Mouse (Mus musculus) megakaryocyte, adult 5-6 weeks (primary cell): ENCODE results near the gene Pqlc3. TPM values are rescaled to one million over a fixed set of nuclear protein-coding genes. Genes with fewer than 3 reads are reported as not detected.
A peak's percentile ranks its signal among the peaks of the same experiment; 100 is the strongest.
"Not testable (repeated sequence)": the region's sequence is repeated elsewhere in the genome, so short reads cannot be mapped to it uniquely, and the experiment has no call there.

Experiments
- ATAC-seq: 2 replicates; pipeline ENCODE4 v1.8.0; 2016; ENCODE audit warnings: mild to moderate bottlenecking, inconsistent platforms; ENCODE audit not compliant: poor library complexity, severe bottlenecking
- total RNA-seq, 2 experiments: library from RNA; stranded (forward) in 1 of 2; stranded (reverse) in 1 of 2; fragments of 153-499, 151-499 nt in 1 of 2; fragments of 221-1000, 200-1000 nt in 1 of 2; gene quantifications; 2 replicates each; pipeline versions ENCODE4 v1.2.3 to v1.2.4; 2015 to 2017

The Pqlc3 gene
- 260 and 273 TPM in 2 replicates for total RNA-seq (2015)
- total RNA-seq (2017) = 130 and 134 TPM in 2 replicates

DNA sequence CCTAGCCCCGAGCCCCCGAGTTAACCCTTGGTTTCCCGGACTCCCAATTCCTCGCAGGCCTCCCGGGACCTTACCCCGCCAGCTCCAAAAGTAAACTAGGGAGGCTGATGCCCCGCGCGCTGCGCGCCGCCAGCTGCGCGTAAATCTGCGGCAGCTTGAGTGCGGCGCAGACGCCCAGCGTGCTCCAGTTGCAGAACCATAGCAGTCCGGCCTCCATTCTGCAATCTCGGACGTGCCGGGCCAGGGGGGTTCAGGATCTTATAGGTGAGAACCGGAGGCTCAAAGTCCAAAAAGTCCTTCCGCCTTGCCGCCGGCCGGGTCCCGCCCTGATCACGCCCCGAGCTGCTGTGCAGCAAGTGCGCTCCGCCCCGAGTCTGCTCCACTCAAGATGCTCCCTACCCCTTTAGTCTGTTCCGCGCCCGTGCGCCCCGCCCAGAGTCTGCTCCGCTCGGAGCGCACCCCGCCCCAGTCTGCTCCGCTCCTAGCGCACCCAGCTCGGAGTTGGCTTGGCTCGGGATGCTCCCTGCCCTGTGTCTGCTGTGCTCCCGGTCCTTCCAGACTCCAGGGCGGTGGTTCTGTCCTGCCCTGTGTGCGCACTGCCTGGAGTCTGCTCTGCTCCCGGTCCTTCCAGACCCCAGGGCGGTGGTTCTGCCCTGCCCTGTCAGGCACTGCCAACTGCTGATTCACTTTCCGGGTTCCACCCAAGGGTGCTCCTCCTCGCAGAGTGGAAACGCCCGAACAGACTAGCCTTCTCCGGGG is at the start of gene Pqlc3:
TSS of gene Pqlc3 (minus strand) at position 670 of the 759 bp plus-strand sequence.
- peak; percentile 92 for ATAC-seq

- ATAC-seq = no peak
These were observed 49.6 kb upstream of the Pqlc3 start for GRCm38 (mm10) chr12:17049796-17050195.

DNA sequence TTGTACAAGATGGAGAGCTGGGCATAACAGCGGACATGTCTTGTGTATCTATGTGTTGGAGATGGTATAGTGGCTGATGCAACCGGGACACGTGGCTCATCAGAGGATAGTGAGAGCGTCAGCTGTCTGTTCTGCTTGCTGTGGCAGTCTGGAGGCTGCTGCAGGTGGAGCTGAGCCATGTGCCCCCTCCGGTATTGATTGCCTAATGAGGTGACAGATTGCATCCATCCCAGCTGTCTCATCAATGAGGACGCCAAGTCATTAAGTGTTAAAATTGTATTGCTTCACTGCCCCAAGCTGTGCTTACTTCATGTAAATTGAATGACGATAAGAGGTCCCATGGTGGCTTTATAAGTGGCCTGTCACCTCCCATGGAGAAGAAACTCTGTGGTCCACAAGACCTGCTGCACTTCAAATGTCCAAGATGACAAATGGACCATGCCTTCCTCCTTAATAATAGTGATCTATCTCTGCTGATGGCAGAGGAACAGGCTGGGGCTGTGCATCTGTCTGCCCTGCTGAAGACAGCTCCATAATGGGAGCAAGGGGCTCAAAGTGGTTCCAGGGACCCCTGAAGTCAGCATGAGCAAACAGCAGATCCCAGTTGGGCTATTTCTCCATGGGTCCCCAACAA is 48.9 kb upstream of the Pqlc3 start:
- no peak for ATAC-seq

DNA sequence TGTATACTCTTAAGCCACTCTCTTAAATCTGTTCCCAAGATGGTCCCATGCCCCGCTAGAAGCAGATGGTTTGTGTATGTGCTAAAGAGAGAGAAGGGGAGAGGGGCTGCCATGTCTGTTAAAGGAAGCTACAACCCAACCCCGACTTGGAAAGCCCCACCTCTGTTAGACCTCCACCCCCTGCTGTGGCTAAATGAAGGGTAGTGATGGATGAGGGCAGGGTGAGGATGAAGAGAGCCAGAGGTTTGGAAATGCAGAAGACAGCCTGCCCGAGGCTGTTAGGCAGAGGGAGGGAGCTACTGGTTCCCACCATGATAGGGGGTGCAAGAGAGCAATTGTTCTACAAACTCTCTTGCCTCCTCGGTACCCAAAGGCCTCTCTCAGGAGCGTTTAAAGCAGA is 43.1 kb upstream of the Pqlc3 start:
- ATAC-seq = no peak

- no peak for ATAC-seq
These were observed 40.4 kb upstream of the Pqlc3 start for GRCm38 (mm10) chr12:17040567-17040966.

DNA sequence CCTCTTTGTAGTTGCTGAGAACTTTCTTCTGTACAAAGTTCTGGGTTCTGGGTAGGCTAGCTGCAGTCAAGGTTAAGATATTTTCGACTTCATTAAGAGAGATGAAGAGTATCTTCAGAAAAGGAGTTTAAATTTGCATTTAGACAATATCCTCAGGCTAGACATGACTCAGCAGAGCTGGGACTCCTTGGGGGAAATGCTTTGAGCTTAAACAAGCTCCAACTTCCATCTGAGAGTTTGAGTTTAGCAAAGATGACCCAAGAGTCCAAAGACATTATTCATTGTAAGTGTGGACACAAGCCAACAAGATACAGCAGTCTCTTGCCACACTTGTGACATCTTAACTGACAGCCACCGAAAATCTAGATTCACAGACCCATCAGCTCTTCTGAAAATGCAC is 39.2 kb upstream of the Pqlc3 start:
- no peak for ATAC-seq

DNA sequence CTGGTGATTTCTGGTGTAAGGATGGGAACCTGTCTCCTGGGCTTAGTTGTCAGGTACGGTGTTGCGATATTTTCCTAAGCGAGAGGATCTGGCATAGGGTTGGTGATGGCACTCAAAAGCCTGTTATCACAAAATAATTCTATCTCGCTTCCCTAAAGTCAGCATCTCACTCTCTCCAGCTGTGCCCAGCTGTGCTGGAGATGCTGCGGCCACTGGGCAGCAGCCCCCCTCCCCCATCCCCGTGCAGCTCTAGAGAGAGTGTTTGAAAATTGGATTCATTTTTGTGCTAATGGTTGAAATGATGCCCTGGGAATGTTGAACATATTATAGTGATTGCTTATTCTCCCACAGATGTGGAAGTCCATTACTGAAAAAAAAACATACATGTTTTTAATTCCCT is 38.0 kb upstream of the Pqlc3 start:
- no peak for ATAC-seq

- ATAC-seq = no peak
These were observed 36.9 kb upstream of the Pqlc3 start for GRCm38 (mm10) chr12:17037053-17037610.

DNA sequence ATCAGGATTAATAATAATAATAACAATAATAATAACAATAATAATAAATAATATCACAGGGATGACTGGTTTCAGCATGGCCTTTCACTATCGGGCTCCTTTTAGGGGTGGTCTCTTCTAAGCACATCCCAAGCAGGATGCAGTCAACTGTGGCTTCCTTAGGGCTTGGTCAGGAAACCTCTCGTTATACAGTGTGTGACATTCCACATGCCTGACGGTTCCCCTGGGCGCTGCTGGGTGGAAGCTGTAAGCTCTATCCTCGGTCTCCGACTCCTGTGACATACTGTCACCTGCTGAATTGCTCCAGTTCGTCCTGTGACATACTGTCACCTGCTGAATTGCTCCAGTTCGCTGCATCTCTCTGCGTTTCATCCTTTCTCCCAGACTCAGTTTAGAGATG is 36.3 kb upstream of the Pqlc3 start:
- ATAC-seq = no peak

- ATAC-seq = no peak
These were observed 34.9 kb upstream of the Pqlc3 start for GRCm38 (mm10) chr12:17035128-17035527.

DNA sequence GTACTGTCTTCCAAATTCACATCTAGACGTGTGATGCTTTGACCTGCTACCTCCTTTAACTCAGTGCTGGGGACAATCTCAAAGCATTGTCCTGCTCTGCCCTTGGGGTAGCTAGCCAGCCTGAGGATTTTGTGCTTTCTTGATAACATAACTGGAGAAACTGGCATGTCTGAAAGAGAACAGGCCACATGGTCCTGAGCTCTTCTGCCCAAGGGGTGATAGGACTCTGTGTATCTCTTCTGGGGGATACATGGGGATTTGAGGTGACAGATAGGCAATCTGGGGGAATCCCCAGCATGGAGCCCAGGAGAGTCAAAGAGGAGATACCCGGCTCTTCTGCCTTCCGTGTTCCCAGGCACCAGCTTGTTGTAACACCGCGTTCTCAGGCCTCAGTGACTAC is 34.5 kb upstream of the Pqlc3 start:
- no peak for ATAC-seq

DNA sequence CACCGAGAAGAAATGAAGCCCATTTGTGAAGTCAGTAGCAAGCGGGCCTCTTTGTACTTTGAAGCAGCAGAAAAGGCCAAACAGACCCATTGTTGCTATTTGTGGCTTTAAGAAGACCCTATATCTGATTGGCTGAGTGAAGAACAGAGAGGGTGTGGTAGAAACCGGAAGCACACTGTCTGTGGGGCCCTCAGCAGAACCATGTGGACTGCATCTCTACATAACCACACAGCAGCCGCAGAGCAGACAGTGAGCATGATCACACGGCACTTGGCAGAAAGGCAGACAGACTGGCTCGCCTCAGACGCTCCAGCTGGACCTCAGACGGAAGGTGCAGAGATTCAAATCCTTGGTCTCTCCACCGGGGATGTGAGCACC is 33.2 kb upstream of the Pqlc3 start:
- ATAC-seq = peak; percentile 41; the same call in 1 of the 2 replicates

GRCm38 (mm10) chr12:17032694-17033463 is 32.7 kb upstream of the Pqlc3 start:
- peak; percentile 68 for ATAC-seq

DNA sequence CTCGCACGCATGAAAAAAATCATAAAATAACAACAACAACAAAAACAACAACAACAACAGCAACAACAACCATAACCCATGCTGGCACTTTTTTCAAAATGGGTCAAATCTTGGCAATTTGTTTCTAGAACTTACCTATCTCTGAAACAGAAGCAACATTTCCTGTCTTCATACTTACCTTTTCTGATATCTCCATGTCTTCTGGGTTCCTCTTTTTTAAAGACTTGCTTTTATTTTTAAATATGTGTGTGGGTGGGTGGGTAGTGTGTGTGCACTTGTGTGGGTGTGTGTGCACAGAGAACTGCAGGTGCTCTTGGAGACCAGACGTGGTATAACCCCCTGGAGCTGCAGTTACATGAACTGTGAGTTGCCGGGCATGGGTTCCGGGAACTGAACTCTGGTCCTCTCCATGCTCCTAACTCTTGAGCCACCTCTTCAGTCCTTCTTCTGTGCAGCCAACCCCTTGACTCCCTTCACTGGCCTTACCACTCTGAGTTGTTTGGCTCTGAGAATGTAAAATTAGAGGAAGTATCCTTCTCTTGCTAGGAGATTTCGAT is 24.4 kb upstream of the Pqlc3 start:
- no peak for ATAC-seq

- no peak for ATAC-seq
These were observed 21.9 kb upstream of the Pqlc3 start for GRCm38 (mm10) chr12:17022145-17022544.

DNA sequence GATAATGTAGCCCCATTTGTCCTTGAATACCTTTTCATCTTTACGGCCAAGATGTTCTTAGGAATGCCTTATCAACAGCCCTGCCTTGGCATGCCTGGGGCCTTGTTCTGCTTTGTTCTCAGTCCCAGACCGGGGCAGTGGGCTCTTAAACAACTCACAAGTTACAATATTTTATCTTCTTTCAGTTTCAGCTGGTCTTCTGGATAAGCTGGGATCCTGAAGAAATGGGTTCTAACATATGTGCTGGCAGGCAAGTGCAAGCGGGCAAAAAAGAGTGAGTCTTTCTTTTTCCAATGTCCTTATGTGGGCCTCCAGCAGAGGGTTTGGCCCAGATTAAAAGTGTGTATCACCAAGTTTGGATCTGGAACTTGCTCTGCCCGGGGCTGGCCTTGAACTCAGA is 20.9 kb upstream of the Pqlc3 start:
- ATAC-seq = not testable (repeated sequence)

DNA sequence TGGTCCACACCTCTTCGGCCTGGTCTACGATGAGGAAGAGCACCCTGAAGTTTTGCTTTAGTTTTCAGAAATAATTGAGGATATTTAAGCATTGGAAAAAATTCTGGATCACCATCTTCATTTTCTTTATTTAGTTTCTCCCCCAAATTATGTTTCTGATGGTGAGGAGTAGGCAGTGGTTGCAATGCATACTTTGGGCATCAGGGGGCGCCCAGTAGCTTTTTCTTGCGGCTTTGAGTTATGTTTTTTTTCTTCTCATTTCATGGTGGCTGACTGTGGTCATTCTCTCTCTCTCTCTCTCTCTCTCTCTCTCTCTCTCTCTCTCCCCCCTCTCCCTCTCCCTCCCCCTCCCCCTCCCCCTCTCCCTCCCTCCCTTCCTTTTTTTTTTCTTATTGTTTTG is 18.3 kb upstream of the Pqlc3 start:
- ATAC-seq = peak; percentile 70

DNA sequence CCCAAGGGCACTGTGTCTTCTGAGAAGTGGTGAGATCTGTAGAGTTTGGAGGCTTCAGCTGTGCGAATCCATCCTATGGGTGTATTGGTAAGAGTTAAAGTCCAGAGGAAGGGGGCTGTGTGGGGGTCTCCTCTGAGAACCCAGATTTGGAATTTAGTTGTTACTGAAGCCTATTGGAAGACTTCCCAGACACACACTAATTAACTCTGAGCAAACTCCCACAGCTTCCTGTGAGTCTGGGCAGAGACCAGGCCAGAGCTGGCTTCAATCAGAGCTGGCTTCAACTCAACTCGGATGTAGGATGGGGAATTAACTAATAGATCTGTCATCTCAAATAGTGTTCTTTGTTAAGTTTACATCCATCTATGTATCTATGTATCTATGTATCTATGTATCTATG is 15.5 kb upstream of the Pqlc3 start:
- no peak for ATAC-seq

GRCm38 (mm10) chr12:17012067-17012899 is 12.1 kb upstream of the Pqlc3 start:
- ATAC-seq = no peak
